Mouse (Mus musculus): ENCODE data around the gene Ccdc127.

Ccdc127 gene

GRCm38 (mm10) chr13:74349566-74350434 lies at the start of gene Ccdc127, which contains the start of gene Sdha:
Ccdc127 (plus strand) TSS chr13:74350309.
Sdha (minus strand) TSS chr13:74350280.
- in situ Hi-C loops (cut with MboI; ENCODE audit: unreplicated experiment in 2 of 2): loop anchor here (10.0 to 25.0 kb wide), 3 partner anchors 295 to 1763 kb away; no protein-coding TSS in a partner anchor

- in situ Hi-C loops (cut with MboI; ENCODE audit: unreplicated experiment in 2 of 2): loop anchor here (5.0 to 25.0 kb wide), 5 partner anchors 109 to 689 kb away; partner anchors contain the start of gene Clptm1l (in 1 of the 2)
Observed at GRCm38 (mm10) chr13:74300925-74301606, 49.0 kb upstream of the Ccdc127 start.

DNA sequence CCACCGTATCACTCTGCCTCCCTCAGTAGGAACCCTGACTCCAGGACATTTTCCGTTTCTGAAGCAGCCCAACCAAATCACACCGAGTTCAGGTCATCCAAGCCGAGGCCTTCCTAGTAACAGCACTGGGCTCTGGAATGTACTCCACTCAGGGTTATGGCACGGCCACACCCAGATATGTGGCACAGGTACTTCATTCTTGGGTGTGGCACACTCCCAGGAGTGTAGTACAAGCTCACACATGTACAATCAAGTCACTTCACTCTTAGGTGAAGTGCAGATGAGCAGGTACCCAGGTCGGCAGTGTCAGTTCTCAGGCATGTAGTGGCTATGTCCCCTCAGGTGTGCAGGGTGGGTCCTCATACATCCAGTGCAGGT lies 48.5 kb upstream of the Ccdc127 start:
- in situ Hi-C loops (cut with MboI; ENCODE audit: unreplicated experiment in 2 of 2): loop anchor here (5.0 to 25.0 kb wide), 5 partner anchors 109 to 689 kb away; partner anchors contain the start of gene Clptm1l (in 1 of the 2)

DNA sequence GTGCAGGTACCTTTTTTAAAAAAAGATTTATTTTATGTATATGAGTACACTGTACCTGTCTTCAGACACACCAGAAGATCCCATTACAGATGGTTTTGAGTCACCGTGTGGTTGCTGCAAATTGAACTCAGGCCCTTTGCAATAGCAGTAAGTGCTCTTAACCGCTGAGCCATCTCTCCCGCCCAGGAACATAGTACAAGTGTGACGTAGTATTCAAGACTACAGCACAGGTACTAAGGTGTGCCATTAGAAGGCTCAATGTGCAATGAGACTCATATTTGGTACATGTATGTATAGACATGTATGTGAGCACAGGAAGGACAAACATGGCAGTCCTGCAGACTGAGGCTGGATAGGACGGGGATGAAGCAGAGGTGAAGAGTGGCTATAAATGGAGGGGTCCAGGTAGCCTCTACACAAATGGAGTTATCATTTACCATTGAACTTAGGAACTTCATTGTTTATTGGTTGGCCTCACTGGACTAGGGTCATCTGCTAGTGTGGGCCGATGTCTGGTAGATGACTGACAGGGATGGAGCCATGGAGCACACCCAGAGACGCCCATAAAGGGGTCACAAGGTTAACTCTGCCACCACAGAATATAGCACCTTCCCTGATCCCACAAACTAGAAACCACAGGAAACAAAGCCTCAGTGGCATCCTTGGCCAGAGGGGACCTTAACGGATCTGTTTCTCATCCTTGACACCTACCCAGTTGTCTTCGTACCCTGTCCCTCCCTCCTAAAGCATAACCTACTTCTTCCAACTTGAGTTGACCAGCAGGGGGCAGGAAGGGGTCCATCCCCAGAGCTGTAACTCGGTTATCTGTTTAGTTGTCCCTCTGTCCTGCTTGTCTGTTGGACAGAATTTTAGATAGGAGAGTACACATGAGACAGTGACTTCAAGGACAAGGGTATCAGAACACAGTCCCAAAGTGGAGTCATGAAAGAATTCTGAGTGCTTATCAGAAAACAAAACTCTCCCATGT lies 47.8 kb upstream of the Ccdc127 start:
- in situ Hi-C loops (cut with MboI; ENCODE audit: unreplicated experiment in 2 of 2): loop anchor here (5.0 to 25.0 kb wide), 5 partner anchors 110 to 690 kb away; partner anchors contain the start of gene Clptm1l (in 1 of the 2)

DNA sequence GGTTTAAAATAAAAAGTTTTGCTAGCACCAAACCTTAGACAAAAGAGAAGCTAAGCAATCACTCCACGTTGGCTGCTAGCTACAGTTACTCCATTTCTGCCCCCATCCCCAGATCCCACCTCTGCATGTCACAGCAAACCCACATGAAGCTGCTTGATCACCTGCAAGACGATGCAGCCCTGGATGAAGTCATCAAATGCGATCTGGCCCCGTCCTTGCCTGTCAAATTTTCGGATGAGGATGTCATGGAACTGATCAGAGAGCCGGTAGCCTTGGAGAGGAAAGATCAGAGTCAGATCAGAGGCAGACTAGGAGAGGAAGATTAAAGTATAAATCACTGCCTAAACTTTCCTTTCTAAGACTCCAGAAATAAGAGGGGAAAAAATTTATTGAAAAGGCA lies 44.7 kb upstream of the Ccdc127 start:
- in situ Hi-C loops (cut with MboI; ENCODE audit: unreplicated experiment in 2 of 2): loop anchor here (5.0 to 25.0 kb wide), 3 partner anchors 113 to 693 kb away; partner anchors contain the start of gene Clptm1l (in 1 of the 2)

DNA sequence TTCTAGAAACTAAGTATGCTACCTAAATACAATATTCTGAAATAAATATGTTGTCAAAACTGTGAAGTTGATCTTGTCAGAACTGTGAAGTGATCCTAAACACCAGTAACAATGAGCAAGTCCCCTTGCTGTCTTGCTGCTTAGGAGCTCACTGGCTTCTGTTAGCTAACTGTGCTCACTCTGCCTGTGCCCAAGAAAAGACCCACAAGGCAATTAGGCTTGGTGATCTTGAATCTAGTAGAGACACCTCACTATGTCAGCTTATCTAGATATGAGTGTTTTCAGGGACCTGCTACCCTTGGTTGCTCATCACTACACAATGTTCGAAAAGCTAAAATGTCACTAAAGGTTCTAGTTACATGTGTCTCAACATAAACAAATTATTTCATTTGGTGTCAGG lies 44.3 kb upstream of the Ccdc127 start:
- in situ Hi-C loops (cut with MboI; ENCODE audit: unreplicated experiment in 2 of 2): loop anchor here (5.0 to 25.0 kb wide), 3 partner anchors 113 to 693 kb away; partner anchors contain the start of gene Clptm1l (in 1 of the 2)

GRCm38 (mm10) chr13:74314616-74315015 lies 35.5 kb upstream of the Ccdc127 start:
- in situ Hi-C loops (cut with MboI; ENCODE audit: unreplicated experiment in 2 of 2): loop anchor here in 1 of 2 experiments (25.0 kb wide), 1 partner anchor 702 kb away; the partner anchor contains the start of gene Clptm1l

DNA sequence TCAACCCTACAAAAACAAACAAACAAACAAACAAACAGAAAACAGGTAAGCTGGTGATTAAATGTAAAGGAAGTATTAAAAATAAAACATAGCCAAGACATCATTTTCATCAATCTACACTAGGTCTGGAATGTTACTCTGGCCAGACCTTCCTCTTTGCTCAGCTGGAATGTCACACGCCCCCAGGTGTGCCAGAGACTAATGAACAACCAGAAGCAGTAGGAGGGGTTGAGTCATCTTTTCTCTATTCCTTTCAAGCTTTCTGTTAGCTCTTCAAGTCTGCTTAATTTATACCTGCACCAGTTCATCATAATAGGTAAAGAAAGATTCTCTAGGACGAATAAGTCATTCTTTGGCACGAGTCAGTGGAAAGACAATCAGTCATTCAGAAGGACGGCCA lies 33.7 kb upstream of the Ccdc127 start:
- in situ Hi-C loops (cut with MboI; ENCODE audit: unreplicated experiment in 2 of 2): loop anchor here in 1 of 2 experiments (25.0 kb wide), 1 partner anchor 704 kb away; the partner anchor contains the start of gene Clptm1l

GRCm38 (mm10) chr13:74316789-74317169 lies 33.3 kb upstream of the Ccdc127 start:
- in situ Hi-C loops (cut with MboI; ENCODE audit: unreplicated experiment in 2 of 2): loop anchor here in 1 of 2 experiments (25.0 kb wide), 1 partner anchor 704 kb away; the partner anchor contains the start of gene Clptm1l

DNA sequence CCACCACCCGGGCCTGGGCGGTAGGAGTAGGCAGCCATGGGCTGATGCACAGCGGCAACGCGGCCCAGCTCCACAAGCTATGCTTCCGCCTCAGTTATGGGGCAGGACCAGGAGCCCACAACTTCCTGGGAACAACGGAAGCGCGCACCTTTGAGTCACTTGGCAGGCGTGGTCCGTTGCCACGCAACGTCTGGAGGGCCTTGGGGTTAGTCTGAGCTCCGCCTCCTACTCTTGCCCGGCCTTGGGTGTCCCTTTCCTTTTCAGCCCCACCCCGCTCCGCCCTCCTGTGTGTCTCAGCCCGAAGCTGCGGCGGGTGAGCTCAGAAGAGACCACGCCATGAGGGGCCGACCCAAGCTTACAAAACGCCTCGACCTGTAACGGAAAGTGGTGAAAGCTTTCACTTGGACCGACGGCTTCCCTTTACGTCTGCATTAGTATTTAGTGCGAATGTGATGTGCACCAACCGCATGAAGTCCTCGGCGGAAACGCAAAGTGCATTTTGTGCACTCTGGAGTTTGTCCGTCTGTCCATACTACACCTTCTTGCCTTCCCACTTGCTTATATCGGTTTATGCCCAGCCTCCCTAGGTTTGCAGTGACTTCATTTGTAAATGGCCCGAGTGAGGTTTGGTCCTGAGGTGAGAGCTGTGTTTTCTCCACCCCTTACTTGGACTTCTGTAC lies 32.8 kb upstream of the Ccdc127 start, which contains the start of gene Pdcd6:
Pdcd6 (minus strand) TSS at position 411 of the 680 bp plus-strand sequence.
- in situ Hi-C loops (cut with MboI; ENCODE audit: unreplicated experiment in 2 of 2): loop anchor here in 1 of 2 experiments (25.0 kb wide), 1 partner anchor 705 kb away; the partner anchor contains the start of gene Clptm1l

DNA sequence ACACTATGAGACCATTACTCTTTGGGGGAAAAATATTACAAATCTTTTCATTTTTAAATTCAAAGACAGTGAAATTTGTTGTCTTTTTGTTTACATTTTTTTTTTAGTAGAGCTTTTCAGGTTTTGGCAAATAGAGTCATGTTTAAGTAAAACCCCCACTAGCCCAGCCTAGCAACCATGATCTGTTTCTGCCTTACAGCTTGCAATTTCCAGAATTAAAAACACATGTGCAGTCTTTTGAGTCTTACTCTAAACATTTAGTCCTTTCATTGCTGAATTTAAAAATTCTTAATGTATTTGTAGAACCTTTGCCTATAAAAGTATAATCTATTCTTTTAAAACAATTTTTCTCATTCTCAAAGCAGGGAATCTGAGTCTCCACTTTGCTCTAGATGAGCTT lies 20.8 kb upstream of the Ccdc127 start:
- in situ Hi-C loops (cut with MboI; ENCODE audit: unreplicated experiment in 2 of 2): loop anchor here in 1 of 2 experiments (25.0 kb wide), 1 partner anchor 1783 kb away; no protein-coding TSS in a partner anchor

DNA sequence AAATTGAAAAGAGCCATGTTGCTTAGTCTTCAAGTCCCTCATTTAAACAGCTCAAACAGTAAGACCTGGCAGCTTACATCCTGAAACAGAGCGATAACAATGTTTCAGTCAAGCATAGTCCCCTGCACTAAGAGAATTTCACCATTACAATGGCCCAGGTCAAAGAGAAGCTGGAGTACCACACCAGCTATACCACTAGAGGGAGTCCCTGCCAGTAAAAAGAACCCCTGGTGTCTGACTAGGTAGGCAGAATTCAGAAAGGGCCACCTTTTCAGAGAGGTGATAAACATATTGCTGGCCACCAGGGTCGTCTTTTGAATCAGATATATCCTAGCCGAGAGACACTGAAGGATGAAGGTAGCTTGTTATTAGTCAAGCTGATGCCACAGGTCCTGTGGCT lies 9.1 kb upstream of the Ccdc127 start:
- in situ Hi-C loops (cut with MboI; ENCODE audit: unreplicated experiment in 2 of 2): loop anchor here (5.0 to 25.0 kb wide), 5 partner anchors 196 to 1771 kb away; no protein-coding TSS in a partner anchor

GRCm38 (mm10) chr13:74350435-74350906 lies 362 bp downstream of the Ccdc127 start:
- in situ Hi-C loops (cut with MboI; ENCODE audit: unreplicated experiment in 2 of 2): no loop called here

- in situ Hi-C loops (cut with MboI; ENCODE audit: unreplicated experiment in 2 of 2): no loop called here
Observed at GRCm38 (mm10) chr13:74356491-74356890, 6.4 kb downstream of the Ccdc127 start.

DNA sequence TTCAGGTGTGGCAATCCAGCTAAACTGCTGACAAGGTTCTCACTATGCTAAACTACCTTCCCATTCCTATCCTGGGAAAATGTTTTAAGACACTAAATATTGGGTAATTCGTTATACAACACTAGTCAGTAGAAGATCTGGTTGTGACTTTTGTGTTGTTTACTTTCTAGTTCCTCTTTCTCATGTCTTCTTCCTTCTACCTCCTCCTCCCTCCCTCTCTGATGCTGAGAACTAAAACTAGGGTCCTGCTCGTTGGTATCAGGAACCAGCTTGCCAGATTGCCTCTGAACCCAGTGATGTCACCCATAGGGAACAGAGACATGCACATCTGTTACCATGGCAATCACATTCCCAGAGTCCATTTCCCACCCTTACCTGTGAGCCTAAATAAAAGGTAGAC lies 12.1 kb downstream of the Ccdc127 start:
- in situ Hi-C loops (cut with MboI; ENCODE audit: unreplicated experiment in 2 of 2): no loop called here

- in situ Hi-C loops (cut with MboI; ENCODE audit: unreplicated experiment in 2 of 2): no loop called here
Observed at GRCm38 (mm10) chr13:74363176-74363858, 13.2 kb downstream of the Ccdc127 start.

DNA sequence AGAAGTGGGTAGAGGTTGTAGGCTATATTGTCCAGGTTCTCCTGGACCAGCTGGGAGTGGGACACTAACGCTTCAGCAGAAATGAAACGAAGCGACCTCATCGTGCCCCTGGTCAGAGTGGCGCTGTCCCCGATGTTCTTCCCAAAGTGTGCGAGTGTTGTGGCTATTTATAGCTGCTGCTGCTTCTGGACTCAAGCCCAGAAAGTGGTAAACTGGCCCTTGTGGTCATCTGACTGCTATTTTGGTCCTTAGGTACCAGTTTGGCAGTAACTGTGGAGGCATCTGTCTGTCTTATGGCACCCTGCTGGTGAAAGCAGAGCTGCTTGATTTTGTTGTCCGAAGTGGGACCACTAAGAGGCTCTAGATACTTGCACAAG lies 13.7 kb downstream of the Ccdc127 start, which contains the start of gene Lrrc14b:
Lrrc14b (minus strand) TSS at position 147 of the 377 bp plus-strand sequence.
- in situ Hi-C loops (cut with MboI; ENCODE audit: unreplicated experiment in 2 of 2): no loop called here
